Mouse (Mus musculus) c-Kit-positive CD71-negative TER-119-negative erythroid progenitor cells, embryonic 14.5 days (primary cell): ENCODE measurements around the gene Grin2d.
"Not testable (repeated sequence)": the region's sequence is repeated elsewhere in the genome, so short reads cannot be mapped to it uniquely, and the experiment has no call there.

Experiments used
- DNase-seq: peaks from one replicate; pipeline ENCODE4 v3.0.0-alpha.2; 2013; ENCODE audit warnings: low read depth

Gene Grin2d

GRCm38 (mm10) chr7:45878278-45878677, at the start of gene Grin2d:
Gene Grin2d, minus strand, starts transcription at chr7:45878378.
- not testable (repeated sequence) for DNase-seq

DNA sequence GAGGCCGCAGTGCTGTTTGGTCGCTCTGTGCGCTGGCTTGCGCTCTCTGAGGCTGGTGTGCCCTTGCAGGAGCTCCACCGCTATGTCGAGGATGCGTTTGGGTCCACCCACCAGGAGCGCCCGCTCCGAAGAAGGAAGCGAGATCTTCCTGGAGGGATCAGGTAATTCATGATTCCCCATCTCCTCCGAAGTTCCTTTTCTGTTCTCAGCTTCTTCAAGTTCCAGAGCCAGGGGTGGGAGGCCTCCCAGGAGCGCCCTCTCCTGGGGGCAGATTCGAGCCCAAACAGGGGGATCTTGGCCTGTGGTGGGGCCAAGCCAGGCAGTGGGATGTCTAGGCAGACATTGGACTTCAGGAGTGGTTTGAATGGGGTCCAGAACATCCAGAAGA, 46.2 kb upstream of the Grin2d start:
- DNase-seq, result peak; percentile 52

- DNase-seq, result peak; percentile 52
Observed at GRCm38 (mm10) chr7:45923762-45924428, 45.7 kb upstream of the Grin2d start, which contains the start of gene Ccdc114. Gene Ccdc114, plus strand, starts transcription at chr7:45924072.

DNA sequence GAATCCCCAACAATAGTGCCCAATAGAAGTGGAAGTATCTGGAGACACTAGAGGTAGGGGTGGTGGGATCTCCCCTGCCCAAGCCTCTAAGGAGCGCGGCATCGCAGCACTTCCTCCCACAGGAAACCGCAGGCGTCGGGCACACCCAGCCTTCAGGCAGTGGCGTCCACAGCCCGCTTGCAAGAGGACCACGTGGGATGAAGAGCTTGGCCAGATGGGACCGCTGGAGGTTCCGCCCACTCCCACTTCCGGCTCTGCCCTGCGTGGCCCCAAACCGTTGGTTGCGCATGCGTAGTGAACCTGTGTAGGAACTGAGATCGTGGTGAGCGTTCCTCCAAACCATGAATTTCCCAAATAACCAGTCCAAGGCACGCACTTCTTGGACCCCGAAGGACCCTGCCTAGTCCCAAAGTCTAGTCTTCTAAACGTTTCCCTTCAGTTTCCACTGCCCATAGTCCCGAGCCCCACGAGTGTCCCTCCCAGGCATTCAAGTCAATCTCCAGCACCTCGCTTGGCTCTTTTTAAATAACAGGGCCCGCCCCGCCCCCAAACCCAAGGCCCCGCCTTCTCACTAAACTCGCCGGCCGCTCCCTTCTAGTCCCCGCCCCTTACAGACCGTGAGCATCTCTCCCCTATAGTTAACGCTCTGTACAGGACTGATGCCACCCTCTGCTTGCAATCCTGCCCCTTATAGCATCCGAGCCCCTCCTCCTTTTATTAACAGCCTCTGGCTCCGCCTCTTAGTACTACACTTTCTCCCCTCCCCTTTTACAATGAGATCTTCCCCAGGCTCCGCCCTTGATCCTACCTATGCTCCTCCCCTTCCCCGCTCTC, 45.0 kb upstream of the Grin2d start:
- DNase-seq, result peak; percentile 92

GRCm38 (mm10) chr7:45921950-45922600, 43.9 kb upstream of the Grin2d start:
- no peak for DNase-seq

DNA sequence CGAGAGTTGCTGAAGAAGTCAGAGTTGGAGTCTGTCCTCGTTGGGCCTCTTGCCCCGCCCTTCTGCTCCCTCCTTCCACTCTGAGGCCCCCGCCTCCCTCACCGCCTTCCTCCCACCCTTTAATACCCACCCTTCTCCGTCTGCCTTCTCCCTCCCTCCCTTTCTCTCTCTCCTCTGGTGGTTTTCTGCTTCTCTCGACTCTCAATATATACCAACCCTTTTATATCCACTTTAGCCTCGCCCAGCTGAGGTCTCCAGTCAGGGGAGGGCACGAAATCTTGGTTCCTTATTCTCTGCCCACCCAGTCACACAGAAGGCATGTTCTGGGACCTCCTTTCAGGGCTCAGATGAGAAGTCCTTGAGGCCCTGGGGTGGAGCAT, 43.1 kb upstream of the Grin2d start, which contains the start of gene Emp3:
Gene Emp3 (minus strand): TSS at position 163 of the 380 bp plus-strand sequence.
- DNase-seq, result peak; percentile 73

DNA sequence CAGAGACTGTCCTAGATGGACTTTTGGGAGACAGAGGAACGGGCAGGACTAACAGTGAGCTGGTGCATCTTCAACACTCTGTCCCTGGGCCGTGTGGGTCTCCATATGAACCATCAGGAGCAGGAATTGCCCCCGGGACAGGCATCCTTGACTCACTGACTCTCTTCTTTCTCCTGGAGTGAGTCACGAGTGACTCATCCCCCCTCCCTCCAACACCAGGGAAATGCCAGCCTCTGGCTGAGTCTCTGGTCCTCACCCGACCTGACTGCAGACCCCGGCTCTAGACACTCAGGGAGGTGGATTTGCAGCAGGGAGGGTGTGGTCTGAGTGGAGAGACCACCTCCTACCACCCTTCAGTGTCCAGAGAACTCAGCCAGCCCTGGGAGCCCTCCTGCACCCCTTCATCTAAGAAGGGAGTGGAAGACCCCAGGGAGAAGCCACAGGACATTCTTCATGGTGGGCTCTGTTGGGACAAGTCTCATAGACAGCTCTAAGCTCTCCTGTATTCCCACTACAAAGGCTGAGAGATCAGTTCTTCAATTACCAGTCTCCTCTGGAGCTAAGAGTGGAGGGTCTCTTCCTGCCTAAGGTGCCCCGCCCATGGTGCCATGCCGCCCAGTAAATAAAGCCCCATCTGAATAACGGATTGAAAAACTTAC, 42.5 kb upstream of the Grin2d start:
- peak; percentile 64 for DNase-seq

DNA sequence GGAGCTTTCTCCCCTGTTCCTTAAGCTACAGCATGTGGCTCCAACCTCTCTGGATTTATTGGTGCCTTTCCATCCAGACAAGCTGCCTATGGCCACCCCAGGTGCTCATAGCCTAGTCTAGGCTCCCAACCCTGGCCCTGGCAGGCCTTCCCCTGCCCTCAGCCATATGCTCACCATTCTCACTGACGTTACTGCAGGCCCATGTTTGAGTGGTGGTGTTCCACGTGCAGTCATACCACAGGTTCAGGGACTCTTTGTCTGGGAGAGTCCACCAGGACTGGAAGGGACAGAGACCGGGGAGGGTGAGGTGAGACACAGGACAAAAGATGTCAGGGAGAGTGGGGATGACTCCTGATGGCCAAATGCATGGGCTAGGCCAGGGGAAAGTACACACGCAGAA, 41.6 kb upstream of the Grin2d start:
- DNase-seq, result no peak

GRCm38 (mm10) chr7:45919083-45919671, 41.0 kb upstream of the Grin2d start:
- no peak for DNase-seq

- DNase-seq, result no peak
Observed at GRCm38 (mm10) chr7:45917926-45918325, 39.7 kb upstream of the Grin2d start.

GRCm38 (mm10) chr7:45917004-45917704, 39.0 kb upstream of the Grin2d start:
- DNase-seq, result no peak

DNA sequence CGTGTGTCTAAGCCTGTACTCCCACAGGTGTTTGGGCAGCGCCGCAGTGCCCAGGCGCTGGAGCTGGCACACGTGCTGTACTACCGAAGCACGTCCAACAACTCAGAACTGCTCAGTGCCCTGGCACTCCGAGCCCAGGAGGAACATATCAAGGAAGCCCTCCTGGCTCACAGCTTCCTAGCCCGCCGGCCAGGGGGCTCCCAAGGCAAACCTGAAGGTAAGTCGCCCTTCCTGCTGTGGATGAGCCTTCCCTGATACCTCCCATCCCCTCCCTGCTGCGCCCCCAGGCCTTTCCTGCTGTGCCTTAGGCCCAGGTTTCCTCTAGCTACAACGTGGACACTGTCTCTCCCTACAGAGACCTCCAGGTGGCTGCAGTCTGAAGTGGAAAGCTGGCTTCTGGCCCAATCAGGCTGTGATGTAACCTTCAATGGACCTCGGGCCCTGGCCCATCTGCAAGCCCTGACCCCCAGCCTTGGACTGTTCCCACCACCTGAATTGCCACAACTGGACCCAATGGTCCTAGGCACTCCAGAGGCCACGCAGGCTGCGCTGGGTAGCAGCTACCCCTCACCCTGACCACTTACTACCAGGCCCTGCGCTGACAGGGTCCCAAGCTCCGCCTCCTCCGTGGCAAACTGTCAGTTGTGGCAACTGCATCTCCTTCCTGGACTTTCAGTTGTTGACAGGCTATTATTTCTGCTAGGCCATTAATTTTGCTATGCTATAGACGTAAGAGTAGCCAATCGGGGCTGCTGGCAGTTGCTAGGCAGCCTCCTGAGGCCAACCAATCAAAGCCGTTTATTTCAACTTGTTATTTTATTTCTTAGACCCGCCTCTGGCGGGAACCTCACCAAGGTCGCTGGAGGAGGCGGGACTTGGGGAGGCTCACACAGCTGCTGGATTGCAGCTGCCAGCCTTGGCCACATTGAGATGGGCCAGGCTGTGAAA, 38.2 kb upstream of the Grin2d start:
- DNase-seq, result peak; percentile 71

- no peak for DNase-seq
Observed at GRCm38 (mm10) chr7:45915011-45915410, 36.8 kb upstream of the Grin2d start.

- DNase-seq, result no peak
Observed at GRCm38 (mm10) chr7:45914067-45914466, 35.9 kb upstream of the Grin2d start.

DNA sequence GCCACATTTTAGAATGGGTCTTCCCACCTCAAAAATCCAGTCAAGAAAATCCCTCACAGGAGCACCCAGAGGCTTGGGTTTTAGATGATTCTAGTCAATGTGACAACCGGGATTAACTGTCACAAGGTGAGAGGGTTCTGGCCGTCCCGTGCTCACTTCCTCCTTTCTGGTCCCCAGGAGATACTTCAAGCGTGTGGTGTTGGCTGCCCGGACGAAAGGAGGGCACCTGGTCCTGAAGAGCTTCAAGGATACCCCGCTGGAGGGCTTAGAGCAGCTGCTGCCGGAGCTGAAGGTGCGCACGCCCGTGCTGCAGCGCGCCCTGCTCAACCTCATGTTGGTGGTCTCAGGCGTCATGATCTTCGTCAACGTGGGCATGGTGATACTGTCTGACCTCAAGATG, 31.0 kb upstream of the Grin2d start:
- no peak for DNase-seq

- DNase-seq, result no peak
Observed at GRCm38 (mm10) chr7:45908384-45908783, 30.2 kb upstream of the Grin2d start.

DNA sequence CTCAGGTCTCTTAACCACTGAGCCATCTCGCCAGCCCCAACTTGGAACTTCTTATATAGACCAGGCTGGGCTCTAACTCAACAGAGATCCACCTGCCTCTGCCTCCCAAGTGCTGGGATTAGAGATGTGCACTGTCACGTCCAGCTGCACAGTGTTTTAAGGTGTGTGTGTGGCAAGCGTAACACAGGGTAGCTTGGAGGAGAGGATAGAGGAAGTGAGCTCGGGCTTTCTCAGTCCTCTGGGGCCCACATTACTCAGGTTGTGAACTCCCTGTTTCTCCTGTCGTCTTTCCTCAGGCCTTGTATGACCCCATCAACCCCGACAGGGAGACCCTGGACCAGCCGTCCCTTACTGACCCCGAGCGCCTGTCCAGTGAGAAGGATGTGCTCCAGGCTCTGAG, 28.4 kb upstream of the Grin2d start:
- DNase-seq, result no peak

DNA sequence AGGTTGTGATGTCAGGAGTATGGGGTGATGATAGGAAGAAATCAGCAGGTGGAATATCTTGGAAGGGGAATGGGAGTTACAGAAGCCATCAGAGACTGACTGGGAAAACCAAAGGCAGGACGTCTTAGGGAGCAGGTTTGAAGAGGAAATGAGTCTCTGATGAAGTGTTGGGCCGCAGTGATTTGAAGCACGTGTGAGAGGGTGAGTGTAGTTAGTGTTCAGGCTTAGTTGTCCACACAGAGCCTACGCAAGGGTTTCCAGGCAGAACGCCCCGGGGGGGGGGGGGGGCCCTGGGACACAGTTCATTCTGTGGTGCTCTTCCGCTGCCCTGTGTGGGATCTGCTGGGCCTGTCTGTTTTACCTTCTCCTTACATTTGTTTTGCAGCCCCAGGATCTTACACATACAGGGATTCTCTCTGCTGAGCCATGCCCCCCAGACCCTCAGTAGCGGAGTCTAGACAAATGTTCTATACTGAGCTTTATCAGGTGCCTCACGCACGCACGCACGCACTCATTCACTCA, 24.4 kb upstream of the Grin2d start:
- DNase-seq, result no peak

GRCm38 (mm10) chr7:45901562-45901961, 23.4 kb upstream of the Grin2d start:
- DNase-seq, result peak; percentile 62

- DNase-seq, result not testable (repeated sequence)
Observed at GRCm38 (mm10) chr7:45898125-45898524, 19.9 kb upstream of the Grin2d start.
